Mouse (Mus musculus) ES-Bruce4 (cell line): ENCODE results near the gene Pigk. TPM values are rescaled to one million over a fixed set of nuclear protein-coding genes. Genes with fewer than 3 reads are reported as not detected.
A peak's percentile ranks its signal among the peaks of the same experiment; 100 is the strongest.

Experiments
- H3K27ac ChIP-seq: 2 replicates; pipeline ENCODE4 v1.5.1; 2012; ENCODE audit warnings: low read length, inconsistent platforms; ENCODE audit not compliant: insufficient read depth
- H3K27me3 ChIP-seq: 2 replicates; pipeline ENCODE4 v1.6.1; 2012; ENCODE audit warnings: mild to moderate bottlenecking, low read length, inconsistent platforms; ENCODE audit not compliant: control insufficient read depth, poor library complexity, insufficient read depth, severe bottlenecking
- H3K36me3 ChIP-seq: 2 replicates; pipeline ENCODE4 v1.6.1; 2012; ENCODE audit warnings: inconsistent platforms, mild to moderate bottlenecking, low read length, moderate library complexity; ENCODE audit not compliant: control insufficient read depth, poor library complexity, insufficient read depth, severe bottlenecking
- H3K4me1 ChIP-seq: one replicate; pipeline ENCODE4 v1.8.1; 2011; ENCODE audit warnings: low read length; ENCODE audit not compliant: control insufficient read depth, insufficient read depth
- H3K4me3 ChIP-seq: 2 replicates; pipeline ENCODE4 v1.5.1; 2011; ENCODE audit warnings: low read depth, mild to moderate bottlenecking, low read length
- H3K9ac ChIP-seq: 2 replicates; pipeline ENCODE4 v1.6.1; 2012; ENCODE audit warnings: low read depth, mild to moderate bottlenecking, inconsistent platforms; ENCODE audit not compliant: poor library complexity, severe bottlenecking
- H3K9me3 ChIP-seq: replicated peaks from 2 replicates; pipeline ENCODE4 v1.6.1; 2012; ENCODE audit warnings: mild to moderate bottlenecking, low read length, inconsistent platforms; ENCODE audit not compliant: control insufficient read depth, poor library complexity, insufficient read depth, severe bottlenecking
- CTCF ChIP-seq: IDR thresholded peaks from one replicate; pipeline ENCODE4 v1.8.1; 2011; ENCODE audit warnings: low read depth, low read length
- EP300 ChIP-seq: IDR thresholded peaks from 2 replicates; pipeline ENCODE4 v1.6.1; 2011; ENCODE audit warnings: low read depth, low read length; ENCODE audit not compliant: insufficient read depth
- POLR2A ChIP-seq: IDR thresholded peaks from one replicate; pipeline ENCODE4 v1.8.1; 2011; ENCODE audit warnings: low read length; ENCODE audit not compliant: insufficient read depth
- polyA plus RNA-seq: library from polyadenylated mRNA; stranded (reverse); fragments of >200 nt; gene quantifications from 2 replicates; pipeline ENCODE4 v1.2.4, GENCODE M21; 2011; ENCODE audit warnings: low read depth; ENCODE audit not compliant: missing spikeins, insufficient read depth, insufficient read length

Gene Pigk
- polyA plus RNA-seq, 1 experiment: 23.8 TPM

DNA sequence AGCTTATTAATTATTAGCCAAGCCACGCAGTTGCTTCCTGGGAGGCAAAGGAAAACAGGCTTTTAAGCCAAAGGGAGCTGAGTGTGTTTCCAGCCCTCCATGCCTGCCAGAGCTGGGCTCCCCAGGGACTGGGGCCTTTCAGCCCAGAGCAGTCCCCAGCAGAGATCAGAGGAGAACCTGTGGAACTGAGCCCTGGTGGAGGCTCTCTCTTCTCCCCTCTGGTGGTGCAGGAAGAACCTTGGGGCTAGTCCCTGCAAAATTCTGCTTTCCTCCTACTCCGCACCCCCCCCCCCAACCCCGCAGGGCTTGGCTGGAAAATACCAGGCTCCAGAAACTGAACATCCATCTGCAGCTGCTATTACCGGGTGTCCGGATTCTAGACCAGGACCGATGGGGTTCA lies 266.5 kb downstream of the Pigk start:
- H3K27ac ChIP-seq: no peak overlapping the region
- no peaks in the 10 kb centered on the region for H3K36me3 ChIP-seq
- TF ChIP-seq CTCF (no peak), EP300 (no peak), POLR2A (no peak)
- H3K9ac ChIP-seq: no peak overlapping the region
- no peak overlapping the region for H3K4me3 ChIP-seq
- 0 out of 2 replicates have a peak, but pooled peaks cover 2% of the 10 kb centered on the region for H3K27me3 ChIP-seq
- no peaks in the 10 kb centered on the region for H3K9me3 ChIP-seq
- no peaks in the 10 kb centered on the region for H3K4me1 ChIP-seq

DNA sequence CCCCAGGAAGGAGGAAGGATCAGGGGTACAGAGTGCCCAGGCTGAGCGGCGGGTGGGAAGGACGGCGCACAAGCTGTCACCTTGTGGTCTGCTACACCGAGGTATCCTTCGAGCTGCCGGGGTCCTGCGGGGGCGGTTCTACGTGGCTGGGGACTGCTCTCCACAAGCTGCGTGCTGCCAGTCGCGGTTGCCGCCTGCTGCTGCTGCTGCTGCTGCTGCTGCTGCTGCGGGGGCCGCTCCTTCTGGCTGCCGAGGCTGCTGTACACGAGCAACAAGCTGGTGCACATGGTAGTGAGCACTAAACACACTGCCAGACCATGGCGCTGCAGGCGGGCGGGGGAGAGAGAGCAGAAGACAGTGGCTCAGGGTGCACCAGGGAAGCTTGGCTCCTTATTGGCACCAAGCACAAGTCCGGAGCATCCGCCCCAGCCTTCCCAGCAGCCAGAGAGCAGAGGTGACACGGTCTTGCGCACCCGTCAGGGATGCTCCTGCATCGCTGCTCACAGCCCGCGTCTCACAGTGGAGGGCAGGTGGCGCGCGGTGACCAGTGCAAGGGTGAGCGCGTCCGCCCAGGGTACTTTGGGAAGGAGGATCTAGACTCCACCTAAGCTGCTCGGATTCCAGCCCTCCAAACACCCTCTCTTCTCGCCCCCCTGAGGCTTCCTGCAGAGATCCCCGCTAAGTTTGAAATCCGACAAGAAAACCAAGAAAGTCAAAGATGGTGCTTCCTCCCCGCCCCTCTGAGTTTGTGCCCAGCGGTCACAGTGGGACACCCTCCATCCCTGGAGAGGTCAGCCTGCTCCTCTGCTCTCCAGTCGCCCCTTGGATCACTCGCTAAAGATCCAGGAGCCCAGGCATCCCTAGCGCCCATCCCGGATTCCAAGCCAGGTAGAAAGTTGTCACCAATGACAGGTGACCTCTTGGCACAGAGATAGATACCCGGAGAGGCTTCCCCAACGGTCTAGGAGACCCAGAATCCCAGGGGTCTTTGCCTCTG lies 267.4 kb downstream of the Pigk start:
- TF ChIP-seq CTCF (no peak), POLR2A (no peak), EP300 (no peak)
- Histone ChIP-seq H3K9me3 (no peaks in the 10 kb centered on the region), H3K36me3 (no peaks in the 10 kb centered on the region), H3K9ac (no peak overlapping the region), H3K27ac (no peak overlapping the region), H3K4me3 (peak overlapping the region; percentile 60), H3K27me3 (0 out of 2 replicates have a peak, but pooled peaks cover 2% of the 10 kb centered on the region), H3K4me1 (no peaks in the 10 kb centered on the region)

DNA sequence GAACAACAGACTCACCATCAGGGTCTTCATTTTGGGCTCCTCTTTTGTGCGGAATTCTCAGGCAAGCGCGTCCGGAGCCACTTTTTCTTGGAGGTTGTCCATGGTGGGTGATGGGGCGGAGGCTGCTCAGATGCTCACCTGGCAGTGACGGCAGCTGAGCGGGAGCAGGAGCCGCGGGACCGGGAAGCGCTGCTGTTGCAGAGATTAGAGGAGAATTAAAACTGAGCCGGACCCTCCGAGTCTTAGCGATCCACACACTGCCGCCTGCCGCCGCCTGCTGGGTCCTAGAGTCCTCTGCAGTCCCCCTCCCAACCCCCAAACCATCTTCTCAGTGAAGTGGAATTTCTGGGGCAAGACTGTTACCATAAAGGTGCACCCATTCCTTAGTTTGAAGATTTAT lies 268.1 kb downstream of the Pigk start, which contains the start of gene St6galnac5:
TSS of gene St6galnac5 (minus strand) at position 259 of the 400 bp plus-strand sequence.
- Histone ChIP-seq H3K4me1 (no peaks in the 10 kb centered on the region), H3K27me3 (0 out of 2 replicates have a peak, but pooled peaks cover 2% of the 10 kb centered on the region), H3K36me3 (no peaks in the 10 kb centered on the region), H3K9me3 (no peaks in the 10 kb centered on the region), H3K9ac (no peak within 1 kb of the TSS), H3K27ac (no peak within 1 kb of the TSS), H3K4me3 (peak within 1 kb of the TSS; percentile 60)
- TF ChIP-seq EP300 (no peak), POLR2A (no peak), CTCF (no peak)

DNA sequence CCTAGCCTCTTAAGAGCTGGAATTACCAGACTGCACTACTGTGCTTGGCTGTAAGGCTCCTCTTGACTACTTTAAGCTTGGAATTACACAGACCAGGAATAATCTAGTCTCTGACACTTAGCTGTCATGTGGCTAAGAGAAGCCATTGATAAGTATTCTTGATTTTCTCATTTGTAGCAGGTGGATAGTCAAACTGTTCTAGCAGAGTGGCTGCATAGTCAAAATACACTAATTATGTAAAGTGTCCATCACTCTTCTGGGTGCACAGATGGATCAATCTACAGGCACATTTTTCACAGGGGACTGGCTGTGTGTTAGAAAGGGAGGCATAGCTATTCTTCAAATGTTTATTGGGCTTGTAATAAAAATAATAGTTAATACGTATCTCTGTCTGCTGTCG lies 276.9 kb downstream of the Pigk start:
- H3K36me3 ChIP-seq: no peaks in the 10 kb centered on the region
- H3K27ac ChIP-seq: no peak overlapping the region
- H3K9me3 ChIP-seq: no peaks in the 10 kb centered on the region
- TF ChIP-seq EP300 (no peak), CTCF (no peak), POLR2A (no peak)
- H3K4me1 ChIP-seq: no peaks in the 10 kb centered on the region
- no peak overlapping the region for H3K9ac ChIP-seq
- H3K27me3 ChIP-seq: no peaks in the 10 kb centered on the region
- H3K4me3 ChIP-seq: no peak overlapping the region

DNA sequence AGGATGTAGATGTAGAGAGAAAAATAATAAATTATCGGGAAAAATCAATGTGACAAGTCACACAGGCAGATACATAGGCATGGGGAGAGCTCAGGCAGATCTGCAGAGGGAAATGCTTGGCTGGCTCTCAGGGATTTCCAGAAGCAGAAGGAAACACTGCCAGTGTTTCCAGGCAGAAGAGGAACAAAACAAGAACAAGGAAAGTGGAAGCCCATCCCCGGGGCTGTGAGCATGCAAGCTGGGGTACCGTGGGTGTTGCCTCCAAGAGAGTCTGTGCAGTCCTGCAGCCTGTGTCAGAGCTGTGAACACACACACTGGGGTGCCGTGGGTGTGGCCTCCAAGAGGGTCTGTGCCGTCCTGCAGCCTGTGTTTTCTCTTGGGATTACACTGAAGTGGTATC lies 279.7 kb downstream of the Pigk start:
- no peaks in the 10 kb centered on the region for H3K36me3 ChIP-seq
- H3K9me3 ChIP-seq: no peaks in the 10 kb centered on the region
- no peak overlapping the region for H3K4me3 ChIP-seq
- no peaks in the 10 kb centered on the region for H3K4me1 ChIP-seq
- no peak overlapping the region for H3K9ac ChIP-seq
- H3K27me3 ChIP-seq: no peaks in the 10 kb centered on the region
- no peak for TF ChIP-seq POLR2A
- no peak for TF ChIP-seq CTCF
- TF ChIP-seq EP300: no peak
- no peak overlapping the region for H3K27ac ChIP-seq

DNA sequence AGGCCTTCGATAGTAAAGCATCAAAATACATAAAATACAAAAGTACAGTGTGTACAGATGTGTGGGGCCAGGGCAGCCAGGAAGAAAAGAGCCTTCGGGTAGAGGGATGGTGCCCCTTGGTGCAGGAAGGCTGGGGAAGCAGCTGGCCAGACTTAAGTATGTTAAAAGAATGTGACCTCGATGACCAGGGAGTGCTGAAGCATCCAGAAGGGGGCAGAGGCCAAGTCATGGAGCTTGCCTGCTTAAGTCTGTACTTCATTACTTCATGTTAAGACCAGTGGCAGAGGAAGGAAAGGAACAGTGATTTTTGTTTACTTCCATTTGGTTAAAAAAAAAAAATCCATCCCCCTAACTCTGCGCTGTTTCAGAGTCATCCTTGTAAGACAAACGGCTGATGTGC lies 284.2 kb downstream of the Pigk start:
- no peaks in the 10 kb centered on the region for H3K4me1 ChIP-seq
- H3K9me3 ChIP-seq: no peaks in the 10 kb centered on the region
- no peak overlapping the region for H3K27ac ChIP-seq
- no peaks in the 10 kb centered on the region for H3K36me3 ChIP-seq
- TF ChIP-seq EP300 (no peak), POLR2A (no peak), CTCF (no peak)
- no peak overlapping the region for H3K4me3 ChIP-seq
- no peak overlapping the region for H3K9ac ChIP-seq
- no peaks in the 10 kb centered on the region for H3K27me3 ChIP-seq
